Mouse (Mus musculus) limb, embryonic 10.5 days (tissue): ENCODE measurements around the gene Spaca9. TPM values are rescaled to one million over a fixed set of nuclear protein-coding genes. Genes with fewer than 3 reads are reported as not detected.

Experiments
- DNase-seq: peaks from one replicate; pipeline ENCODE4 v3.0.0-alpha.2; 2017; ENCODE audit warnings: low spot score
- H3K27ac ChIP-seq: fragments of 300-500 bp; sonication (generic); 2 replicates; pipeline ENCODE4 v1.5.1; 2016; ENCODE audit warnings: mild to moderate bottlenecking
- H3K27me3 ChIP-seq: fragments of 300-500 bp; sonication (generic); 2 replicates; pipeline ENCODE4 v1.6.1; 2016; ENCODE audit warnings: low read depth, mild to moderate bottlenecking; ENCODE audit not compliant: poor library complexity, severe bottlenecking
- H3K36me3 ChIP-seq: fragments of 300-500 bp; sonication (generic); 2 replicates; pipeline ENCODE4 v1.6.1; 2016; ENCODE audit warnings: mild to moderate bottlenecking, moderate library complexity
- H3K4me1 ChIP-seq: fragments of 300-500 bp; sonication (generic); 2 replicates; pipeline ENCODE4 v1.6.1; 2016
- H3K4me3 ChIP-seq: fragments of 300-500 bp; sonication (generic); 2 replicates; pipeline ENCODE4 v1.5.1; 2016; ENCODE audit warnings: mild to moderate bottlenecking, moderate library complexity
- H3K9me3 ChIP-seq: fragments of 300-500 bp; sonication (generic); replicated peaks from 2 replicates; pipeline ENCODE4 v1.6.1; 2016; ENCODE audit warnings: mild to moderate bottlenecking
- WGBS: fragments of 180-500 bp; shearing (Covaris S2); methylation state at CpG from one replicate; pipeline ENCODE4 v1.1.7; 2016; 5-methylcytosine and 5-hydroxymethylcytosine counted together
- polyA plus RNA-seq: library from polyadenylated mRNA; unstranded; fragments of >200 nt; fragmentation: Nextera tagmentation; extraction: Ambion mirVana; gene quantifications from 2 replicates; pipeline ENCODE4 v1.2.1, GENCODE M21; 2016

Gene Spaca9
- polyA plus RNA-seq, 1 experiment from 2014 or later, result 2.5 TPM

DNA sequence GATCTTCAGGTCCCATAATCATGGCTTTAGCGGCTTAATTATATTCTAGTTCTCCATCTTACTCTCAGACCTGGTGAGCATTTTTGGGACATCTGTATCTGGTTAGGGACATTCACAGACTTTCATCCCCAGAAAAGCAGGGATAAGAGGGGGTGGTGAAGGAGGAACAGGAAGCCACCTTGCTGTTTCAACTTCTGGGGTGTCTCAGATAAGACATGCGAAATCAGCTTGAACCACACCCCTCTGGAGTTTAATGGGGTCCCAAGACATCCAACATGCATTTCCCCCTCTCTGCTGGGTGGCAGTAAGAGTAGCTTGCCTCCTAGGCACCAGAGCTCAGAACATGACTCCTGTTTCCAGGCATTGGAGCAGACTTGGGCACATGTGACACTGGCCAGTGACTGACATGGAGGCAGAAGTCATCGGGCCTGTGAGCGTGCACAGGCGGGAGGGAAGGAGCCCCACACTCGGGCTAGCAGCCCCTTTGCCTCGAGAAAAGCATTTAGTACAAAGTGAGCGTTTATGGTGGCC lies 6.6 kb upstream of the Spaca9 start:
- Histone ChIP-seq H3K36me3 (no peaks in the 10 kb centered on the region), H3K27ac (0 out of 2 replicates have a peak overlapping the region, but pooled peaks have one; percentile 16), H3K4me1 (peaks cover 54% of the 10 kb centered on the region), H3K27me3 (peaks cover 8% of the 10 kb centered on the region), H3K4me3 (no peak overlapping the region), H3K9me3 (no peaks in the 10 kb centered on the region)
- DNase-seq, result no peak
- 40% methylated on average over 8 of the region's 8 CpGs for WGBS

DNA sequence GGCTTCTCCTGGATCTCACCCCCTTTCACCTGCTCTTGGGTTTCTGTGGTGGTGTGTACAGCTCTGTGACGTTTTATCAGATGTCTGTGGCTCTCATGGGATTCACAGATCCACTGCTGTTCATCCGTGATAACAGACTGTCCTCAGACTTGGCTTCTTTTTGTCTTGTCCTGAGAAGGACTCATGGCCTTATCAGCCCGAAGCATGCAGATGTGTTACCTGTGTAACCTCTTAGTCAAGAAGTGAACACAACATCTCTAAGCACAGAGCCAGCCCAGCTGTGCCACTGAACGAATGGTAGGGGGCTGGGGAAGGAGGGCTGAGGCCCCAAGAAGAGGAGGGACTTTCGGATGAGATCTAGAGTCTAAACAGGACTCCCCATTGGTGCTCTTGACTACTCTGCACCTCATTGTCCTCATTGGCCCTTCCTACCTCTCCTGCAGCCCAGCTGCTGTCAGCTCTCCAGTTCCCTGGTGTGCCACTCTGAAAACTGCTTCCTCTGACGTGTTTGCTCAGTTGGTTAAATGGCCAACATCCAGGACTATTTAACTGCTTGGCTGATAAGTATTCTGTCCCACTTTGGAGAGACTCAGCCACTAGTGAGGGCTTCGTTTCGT lies 2.2 kb upstream of the Spaca9 start:
- no peak for DNase-seq
- 75% methylated on average over 8 of the region's 8 CpGs for WGBS
- Histone ChIP-seq H3K9me3 (no peaks in the 10 kb centered on the region), H3K4me3 (no peak overlapping the region), H3K4me1 (peaks cover 59% of the 10 kb centered on the region), H3K27ac (no peak overlapping the region), H3K36me3 (no peaks in the 10 kb centered on the region), H3K27me3 (peaks cover 20% of the 10 kb centered on the region; the same call in 1 of the 2 replicates)

DNA sequence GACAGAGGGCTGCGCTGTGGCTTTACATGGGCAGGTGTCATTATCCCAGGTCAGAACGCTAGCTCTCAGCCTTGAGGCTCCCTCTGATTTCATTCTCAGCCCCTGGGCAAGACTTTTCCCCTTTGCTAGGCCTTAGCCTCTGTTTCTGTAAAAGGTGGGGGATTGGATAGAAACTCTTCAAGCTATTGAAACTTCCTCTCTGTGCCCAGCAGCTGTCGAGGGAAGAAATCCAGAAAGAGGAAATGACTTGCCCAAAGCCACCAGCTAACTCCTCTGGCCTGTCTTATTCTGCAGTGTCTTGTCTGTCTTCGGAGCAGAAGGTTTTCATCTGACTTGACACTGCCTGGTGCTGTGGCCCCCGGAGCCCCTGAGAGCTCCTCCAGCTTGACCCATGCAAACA lies 961 bp downstream of the Spaca9 start:
- 76% methylated on average over 5 of the region's 5 CpGs for WGBS
- no peaks in the 10 kb centered on the region for H3K9me3 ChIP-seq
- H3K36me3 ChIP-seq, result no peaks in the 10 kb centered on the region
- no peak for DNase-seq
- H3K27me3 ChIP-seq, result peaks cover 23% of the 10 kb centered on the region; the same call in 1 of the 2 replicates
- H3K4me3 ChIP-seq, result no peak overlapping the region; the same call in 1 of the 2 replicates
- peak overlapping the region; percentile 76; the same call in 1 of the 2 replicates for H3K27ac ChIP-seq
- peaks cover 36% of the 10 kb centered on the region for H3K4me1 ChIP-seq

DNA sequence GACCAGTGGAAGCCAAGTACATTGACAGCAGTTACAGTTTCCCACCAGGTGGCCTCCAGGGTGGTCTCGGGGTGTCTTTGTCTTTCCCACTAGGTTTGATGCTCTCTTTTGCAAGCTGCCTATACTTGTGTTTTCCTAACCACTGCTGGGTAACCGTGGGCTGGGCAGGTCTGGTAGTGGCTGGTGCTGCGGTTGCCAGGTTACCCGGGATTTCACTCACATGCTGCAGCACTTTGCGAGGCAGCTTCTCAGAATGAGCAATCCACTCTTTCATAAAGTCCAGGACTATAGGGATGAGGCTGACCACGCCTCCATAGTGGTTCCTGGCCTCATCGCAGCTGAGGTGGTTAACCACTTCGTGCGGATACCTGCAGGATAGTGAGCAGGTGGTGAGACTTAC lies 6.8 kb downstream of the Spaca9 start:
- Histone ChIP-seq H3K36me3 (peaks cover 11% of the 10 kb centered on the region), H3K9me3 (no peaks in the 10 kb centered on the region), H3K4me3 (no peak overlapping the region), H3K27me3 (peaks cover 6% of the 10 kb centered on the region; the same call in 1 of the 2 replicates), H3K27ac (no peak overlapping the region), H3K4me1 (peaks cover under 1% of the 10 kb centered on the region; the same call in 1 of the 2 replicates)
- 83% methylated on average over 9 of the region's 9 CpGs for WGBS
- DNase-seq, result no peak

DNA sequence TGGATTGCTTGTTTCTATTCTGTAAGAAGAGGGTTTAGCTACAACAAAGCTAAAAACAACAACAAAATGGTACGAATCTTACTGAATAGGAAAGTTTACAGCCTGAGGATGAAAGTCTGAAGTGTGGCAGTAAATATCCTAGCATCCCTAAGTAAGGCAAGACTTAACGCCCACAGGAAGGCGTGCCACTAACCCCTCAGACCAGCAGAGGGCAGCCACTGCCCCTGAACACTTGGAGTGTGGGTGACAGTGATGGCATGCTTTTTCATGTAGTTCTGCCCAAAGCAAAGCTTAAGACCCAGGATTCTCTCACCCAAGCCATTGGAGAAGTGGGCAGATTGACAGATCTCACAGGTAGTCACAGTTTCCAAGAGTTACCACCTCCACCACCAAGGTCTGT lies 11.1 kb downstream of the Spaca9 start:
- Histone ChIP-seq H3K27me3 (no peaks in the 10 kb centered on the region), H3K9me3 (no peaks in the 10 kb centered on the region), H3K4me3 (no peak overlapping the region), H3K27ac (no peak overlapping the region), H3K4me1 (no peaks in the 10 kb centered on the region), H3K36me3 (peaks cover 54% of the 10 kb centered on the region)
- no peak for DNase-seq
- WGBS, result 41% methylated on average over 3 of the region's 3 CpGs

DNA sequence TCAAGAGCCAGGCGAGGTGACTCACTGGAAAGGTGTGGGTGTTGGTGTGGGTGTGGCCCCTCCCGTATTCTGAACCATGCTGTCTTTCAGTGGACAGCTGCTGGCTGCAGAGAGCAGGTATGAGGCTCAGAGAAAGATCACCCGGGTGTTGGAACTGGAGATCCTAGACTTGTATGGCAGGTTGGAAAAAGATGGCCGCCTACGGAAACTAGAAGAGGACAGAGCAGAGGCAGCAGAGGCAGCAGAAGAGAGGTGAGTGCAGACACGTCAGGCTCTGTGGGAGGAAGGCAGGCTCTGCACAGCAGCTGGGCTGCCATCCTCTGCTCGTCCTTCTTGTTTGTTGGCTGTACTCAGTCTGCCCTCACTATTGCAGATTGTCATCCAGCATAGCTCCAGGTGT lies 13.6 kb downstream of the Spaca9 start:
- no peak for DNase-seq
- peaks cover 79% of the 10 kb centered on the region for H3K36me3 ChIP-seq
- H3K27ac ChIP-seq, result no peak overlapping the region
- H3K4me1 ChIP-seq, result no peaks in the 10 kb centered on the region
- H3K9me3 ChIP-seq, result no peaks in the 10 kb centered on the region
- WGBS, result 90% methylated on average over 7 of the region's 7 CpGs
- no peaks in the 10 kb centered on the region for H3K27me3 ChIP-seq
- H3K4me3 ChIP-seq, result no peak overlapping the region

DNA sequence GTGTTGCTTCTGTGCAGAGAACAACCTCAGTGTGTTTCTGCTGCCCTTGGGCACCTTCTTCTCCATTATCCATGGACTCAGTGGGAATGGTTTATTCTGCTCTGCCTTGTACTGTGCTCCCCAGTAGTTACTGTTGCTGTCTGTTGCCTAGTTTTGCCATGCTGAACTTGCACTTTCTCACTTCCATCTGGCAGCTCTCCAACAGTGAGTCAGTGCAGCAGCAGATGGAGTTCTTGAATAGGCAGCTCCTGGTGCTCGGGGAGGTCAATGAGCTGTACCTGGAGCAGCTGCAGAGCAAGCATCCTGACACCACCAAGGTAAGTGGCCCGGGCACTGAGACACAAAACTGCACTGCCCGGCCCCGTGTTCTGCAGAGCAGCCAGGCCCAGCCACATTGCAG lies 17.8 kb downstream of the Spaca9 start:
- Histone ChIP-seq H3K4me3 (no peak overlapping the region), H3K27me3 (no peaks in the 10 kb centered on the region), H3K27ac (no peak overlapping the region), H3K4me1 (no peaks in the 10 kb centered on the region), H3K36me3 (peaks cover 100% of the 10 kb centered on the region), H3K9me3 (no peaks in the 10 kb centered on the region)
- 90% methylated on average over 4 of the region's 4 CpGs for WGBS
- DNase-seq, result no peak

DNA sequence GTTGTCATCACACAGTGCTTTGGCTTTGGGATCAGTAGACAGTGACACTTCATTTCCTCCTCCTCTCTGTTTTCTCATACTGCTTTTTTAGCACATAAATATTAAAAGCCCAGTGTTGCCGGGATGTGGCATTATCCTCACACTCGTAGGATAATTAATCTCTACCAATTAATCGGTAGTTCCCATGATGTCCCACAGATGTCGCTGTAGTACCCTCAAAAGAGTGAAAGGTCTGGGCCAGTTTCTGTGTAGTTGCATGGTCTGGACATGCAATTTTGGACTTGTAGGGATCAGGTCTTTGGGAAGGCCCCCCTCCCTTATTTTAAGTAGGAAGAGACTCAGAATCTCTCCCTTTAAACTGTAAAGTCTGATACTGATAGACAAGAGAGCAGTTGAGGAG lies 18.8 kb downstream of the Spaca9 start:
- Histone ChIP-seq H3K27ac (no peak overlapping the region), H3K9me3 (no peaks in the 10 kb centered on the region), H3K36me3 (peaks cover 100% of the 10 kb centered on the region), H3K4me1 (no peaks in the 10 kb centered on the region), H3K27me3 (no peaks in the 10 kb centered on the region), H3K4me3 (no peak overlapping the region)
- 53% methylated on average over 4 of the region's 4 CpGs for WGBS
- DNase-seq, result no peak

DNA sequence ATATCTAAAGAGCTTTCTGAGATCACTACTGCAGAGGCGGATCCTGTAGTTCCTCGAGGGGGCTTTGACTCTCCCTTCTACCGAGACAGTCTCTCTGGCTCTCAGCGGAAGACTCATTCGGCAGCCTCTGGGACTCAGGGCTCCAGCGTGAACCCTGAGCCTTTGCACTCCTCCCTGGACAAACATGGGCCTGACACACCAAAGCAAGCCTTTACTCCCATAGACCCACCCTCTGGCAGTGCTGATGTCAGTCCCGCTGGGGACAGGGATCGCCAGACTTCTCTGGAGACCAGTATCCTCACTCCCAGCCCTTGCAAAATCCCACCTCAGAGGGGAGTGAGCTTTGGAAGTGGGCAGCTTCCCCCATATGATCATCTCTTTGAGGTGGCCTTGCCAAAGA lies 23.5 kb downstream of the Spaca9 start:
- DNase-seq, result no peak

DNA sequence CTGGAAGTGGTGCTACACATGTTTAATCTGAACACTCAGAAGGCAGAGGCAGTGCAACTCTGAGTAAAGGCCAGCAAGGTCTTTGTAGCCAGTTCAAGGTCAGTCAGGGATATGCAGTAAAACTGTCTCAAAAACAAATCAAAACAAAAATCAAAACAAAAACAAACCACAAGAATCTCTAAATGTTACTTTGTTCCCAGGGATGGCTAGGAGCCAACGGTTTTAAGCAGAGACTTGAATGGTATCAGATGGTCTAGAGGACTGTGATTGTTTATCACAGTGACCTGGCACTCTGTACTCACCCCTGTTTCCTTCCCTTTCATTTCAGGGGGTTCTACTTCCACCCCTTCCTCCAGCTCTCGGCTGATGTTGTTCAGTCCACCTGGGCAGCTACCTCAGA lies 28.1 kb downstream of the Spaca9 start:
- peaks cover under 1% of the 10 kb centered on the region; the same call in 1 of the 2 replicates for H3K4me1 ChIP-seq
- no peaks in the 10 kb centered on the region for H3K9me3 ChIP-seq
- 89% methylated on average over 2 of the region's 2 CpGs for WGBS
- no peaks in the 10 kb centered on the region for H3K27me3 ChIP-seq
- no peak overlapping the region for H3K4me3 ChIP-seq
- no peak overlapping the region for H3K27ac ChIP-seq
- DNase-seq, result no peak
- H3K36me3 ChIP-seq, result peaks cover 97% of the 10 kb centered on the region

More for the DNA sequence above, 23.5 kb downstream of the Spaca9 start:
- Histone ChIP-seq H3K36me3 (peaks cover 97% of the 10 kb centered on the region), H3K4me3 (no peak overlapping the region), H3K4me1 (no peaks in the 10 kb centered on the region), H3K27me3 (no peaks in the 10 kb centered on the region), H3K27ac (no peak overlapping the region), H3K9me3 (no peaks in the 10 kb centered on the region)
- WGBS, result 95% methylated on average over 8 of the region's 8 CpGs

DNA sequence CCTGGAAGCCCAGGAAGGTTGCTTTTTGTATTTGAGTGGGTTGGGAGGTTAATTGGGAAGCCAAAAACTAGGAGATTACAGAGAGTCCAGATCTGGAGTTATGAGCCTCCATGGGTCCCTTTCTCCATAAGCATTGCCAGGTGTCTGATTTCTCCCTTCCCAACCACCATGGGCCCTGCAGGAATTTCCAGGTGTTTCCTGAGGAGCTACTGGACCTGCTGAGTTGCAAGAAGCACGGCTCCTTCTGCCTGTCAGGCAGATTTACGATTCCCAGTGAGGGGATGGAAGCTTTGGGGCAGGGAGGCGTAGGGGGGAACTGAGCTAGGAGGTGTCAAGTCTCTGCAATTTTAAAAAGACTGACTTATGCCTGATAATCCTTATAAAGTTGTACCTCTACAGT lies 33.7 kb downstream of the Spaca9 start:
- Histone ChIP-seq H3K27ac (no peak overlapping the region), H3K4me1 (peaks cover 11% of the 10 kb centered on the region; the same call in 1 of the 2 replicates), H3K36me3 (peaks cover 97% of the 10 kb centered on the region), H3K4me3 (no peak overlapping the region), H3K27me3 (no peaks in the 10 kb centered on the region), H3K9me3 (no peaks in the 10 kb centered on the region)
- peak; percentile 39 for DNase-seq
- 51% methylated on average over 3 of the region's 3 CpGs for WGBS

DNA sequence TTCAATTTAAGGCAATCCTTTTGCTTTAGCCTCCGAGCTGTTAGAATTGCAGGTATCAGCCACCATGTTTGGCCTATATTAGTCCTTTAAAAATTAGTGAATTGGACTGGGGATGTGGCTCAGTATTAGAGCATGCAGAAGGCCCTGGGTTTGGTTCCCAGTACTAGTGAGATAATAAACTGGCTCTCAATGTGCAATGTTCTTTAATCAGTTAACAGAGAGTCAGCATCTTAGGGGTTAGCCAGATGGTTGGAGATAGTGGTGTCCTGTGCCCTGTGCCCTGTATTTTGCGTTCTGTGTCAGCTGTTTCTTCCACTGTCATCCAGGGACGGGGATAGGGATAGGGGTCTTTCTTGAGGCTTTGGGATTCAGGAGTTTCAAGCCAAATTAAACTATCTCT lies 36.6 kb downstream of the Spaca9 start:
- Histone ChIP-seq H3K36me3 (peaks cover 98% of the 10 kb centered on the region), H3K9me3 (no peaks in the 10 kb centered on the region), H3K4me1 (peaks cover 11% of the 10 kb centered on the region; the same call in 1 of the 2 replicates), H3K27ac (no peak overlapping the region), H3K27me3 (no peaks in the 10 kb centered on the region), H3K4me3 (no peak overlapping the region)
- DNase-seq, result no peak
- 90% methylated on average over 3 of the region's 3 CpGs for WGBS

DNA sequence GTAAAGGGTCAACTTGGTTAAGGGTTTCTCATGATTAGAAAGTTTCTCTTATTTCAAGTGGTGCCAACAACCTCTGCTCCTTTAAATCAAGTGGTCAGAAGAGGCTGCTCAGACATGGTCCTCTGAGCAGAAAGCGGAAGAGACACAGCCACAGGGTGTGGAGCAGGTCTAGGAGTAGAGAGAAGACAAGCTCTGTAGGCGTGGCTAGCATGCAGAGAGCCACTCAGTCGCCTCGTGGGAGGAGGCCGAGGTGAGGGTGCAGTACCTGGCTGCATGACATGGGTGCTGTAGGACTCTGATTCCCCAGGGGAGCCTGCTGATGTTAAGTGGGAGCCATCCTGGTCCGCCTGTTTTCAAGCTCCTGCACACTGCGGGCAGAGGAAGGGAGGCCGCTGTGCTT lies 43.3 kb downstream of the Spaca9 start:
- Histone ChIP-seq H3K36me3 (peaks cover 61% of the 10 kb centered on the region), H3K9me3 (no peaks in the 10 kb centered on the region), H3K27me3 (no peaks in the 10 kb centered on the region), H3K4me3 (no peak overlapping the region), H3K4me1 (no peaks in the 10 kb centered on the region), H3K27ac (no peak overlapping the region)
- 78% methylated on average over 8 of the region's 8 CpGs for WGBS
- DNase-seq, result no peak
